Mouse (Mus musculus) monocyte, adult 59 days (primary cell): ENCODE measurements around the gene Lipo3. TPM values are rescaled to one million over a fixed set of nuclear protein-coding genes. Genes with fewer than 3 reads are reported as not detected.

ENCODE experiments used
- total RNA-seq, 2 experiments: library from RNA; stranded (reverse); gene quantifications; one replicate each; pipeline ENCODE4 v1.2.4; 2023

Gene Lipo3
- 1 to 10 TPM; 6.0 to 9.9 TPM for total RNA-seq

DNA sequence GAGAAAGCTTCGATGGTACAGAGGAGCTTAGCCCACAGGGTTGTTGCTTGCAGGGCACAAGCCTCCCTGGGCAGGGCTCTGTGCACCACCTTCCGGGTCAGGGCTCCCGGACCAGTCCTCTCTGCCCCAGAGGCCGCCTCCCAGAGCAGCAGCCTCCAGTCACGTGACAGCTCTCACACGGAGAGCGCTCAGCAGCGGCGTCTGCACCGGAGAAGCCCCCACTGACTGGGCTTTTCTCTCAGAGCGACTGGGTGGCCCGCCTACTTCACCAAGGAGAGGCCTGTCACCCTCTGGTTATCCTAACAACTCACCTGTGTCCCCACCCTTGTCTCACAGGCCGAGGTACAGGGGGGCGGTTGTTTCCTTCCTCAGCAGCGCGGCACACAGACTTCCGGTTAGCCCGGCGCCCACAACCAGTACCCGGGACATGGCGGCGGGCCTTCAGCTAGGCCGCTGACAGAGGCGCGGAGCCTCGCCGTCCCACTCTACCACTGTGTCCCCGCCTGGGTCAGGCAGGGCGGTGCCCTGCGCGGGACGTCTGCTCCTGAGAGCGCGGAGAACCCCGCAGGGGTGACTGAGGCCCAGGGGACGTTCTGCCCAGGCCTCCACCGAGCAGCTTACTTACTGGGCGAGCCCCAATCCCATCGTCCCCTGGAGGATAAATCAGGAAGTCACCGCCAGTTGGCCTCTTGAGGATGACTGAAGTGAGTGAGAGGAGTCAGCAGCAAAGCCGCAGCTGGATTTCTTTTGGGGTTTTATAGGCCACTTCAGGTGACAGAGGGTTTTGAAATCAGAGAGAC, at the start of gene Lipo3:
Gene Lipo3, minus strand, starts transcription at position 665 of the 800 bp plus-strand sequence.

GRCm38 (mm10) chr19:33787359-33787758, 25.6 kb upstream of the Lipo3 start, which contains the start of gene Lipo1:
Gene Lipo1 (minus strand): TSS chr19:33787459.

GRCm38 (mm10) chr19:33751259-33751658, 10.5 kb downstream of the Lipo3 start, which contains the start of gene Lipo2:
Gene Lipo2 (minus strand): TSS chr19:33751359.

DNA sequence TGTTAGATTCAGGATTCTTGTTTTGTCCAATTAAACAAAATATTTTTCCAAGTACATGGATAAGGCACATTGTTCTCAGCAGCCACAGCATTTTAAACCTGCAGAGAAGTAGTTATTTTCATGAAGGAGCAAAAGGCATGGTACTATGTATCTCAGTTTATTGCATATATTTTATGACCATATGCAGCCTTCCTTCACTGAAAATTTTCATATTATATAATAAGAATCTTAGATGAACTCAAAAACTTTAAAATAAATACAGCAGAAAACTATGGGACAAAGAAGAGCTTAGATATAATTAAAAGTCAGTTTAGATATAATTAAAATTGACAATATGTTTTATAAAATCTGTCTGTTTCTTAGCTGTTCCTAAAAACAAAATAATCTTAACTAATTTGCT, 136.6 kb downstream of the Lipo3 start, which contains the start of gene Gm8978:
Gene Gm8978, minus strand, starts transcription at position 101 of the 400 bp plus-strand sequence.

GRCm38 (mm10) chr19:33517680-33518079, 244.1 kb downstream of the Lipo3 start, which contains the start of gene Lipo4:
Gene Lipo4 (minus strand): TSS chr19:33517780.

Other genes with a start within 250 kb of the Lipo3 start
- gene Lipo4, start 244.2 kb downstream of the Lipo3 start, total RNA-seq: under 1 TPM in 1 of 2 experiments, not detected in 1; 0.26 TPM
- not detected for gene Gm8978, start 136.7 kb downstream of the Lipo3 start, total RNA-seq
- gene Lipo2, start 10.6 kb downstream of the Lipo3 start, total RNA-seq: under 1 TPM in 1 of 2 experiments, not detected in 1; 0.31 TPM
- not detected for gene Lipo1, start 25.5 kb upstream of the Lipo3 start, total RNA-seq
- not detected for gene Lipf, start 199.2 kb upstream of the Lipo3 start, total RNA-seq
- gene Lipk, start 246.3 kb upstream of the Lipo3 start, total RNA-seq: not detected